Mouse (Mus musculus) liver, embryonic 13.5 days (tissue): ENCODE data around the gene Exosc7. TPM values are rescaled to one million over a fixed set of nuclear protein-coding genes. Genes with fewer than 3 reads are reported as not detected.

Experiments used
- ATAC-seq: fragments of 200-750 bp; cut with Nextera tagmentation; 2 replicates; pipeline ENCODE4 v1.8.0; 2017; ENCODE audit warnings: low read depth, mild to moderate bottlenecking, moderate number of reproducible peaks, moderate library complexity
- DNase-seq: peaks from one replicate; pipeline ENCODE4 v3.0.0; 2022
- H3K27ac ChIP-seq: fragments of 300-500 bp; sonication (generic); 2 replicates; pipeline ENCODE4 v1.5.1; 2015; ENCODE audit warnings: moderate library complexity, mild to moderate bottlenecking, inconsistent platforms
- H3K27me3 ChIP-seq: fragments of 300-500 bp; sonication (generic); 2 replicates; pipeline ENCODE4 v1.6.1; 2015; ENCODE audit warnings: mild to moderate bottlenecking, inconsistent platforms
- H3K36me3 ChIP-seq: fragments of 300-500 bp; sonication (generic); 2 replicates; pipeline ENCODE4 v1.6.1; 2015; ENCODE audit warnings: mild to moderate bottlenecking, inconsistent platforms
- H3K4me1 ChIP-seq: fragments of 300-500 bp; sonication (generic); replicated peaks from 2 replicates; pipeline ENCODE4 v1.6.1; 2015; ENCODE audit warnings: inconsistent platforms
- H3K4me2 ChIP-seq: fragments of 300-500 bp; sonication (generic); 2 replicates; pipeline ENCODE4 v1.6.1; 2015; ENCODE audit warnings: inconsistent platforms, mild to moderate bottlenecking, moderate library complexity
- H3K4me3 ChIP-seq: fragments of 300-500 bp; sonication (generic); replicated peaks from 2 replicates; pipeline ENCODE4 v1.5.1; 2015; ENCODE audit warnings: mild to moderate bottlenecking, inconsistent platforms
- H3K9ac ChIP-seq: fragments of 300-500 bp; sonication (generic); 2 replicates; pipeline ENCODE4 v1.6.1; 2015; ENCODE audit warnings: mild to moderate bottlenecking, inconsistent platforms
- H3K9me3 ChIP-seq: fragments of 300-500 bp; sonication (generic); replicated peaks from 2 replicates; pipeline ENCODE4 v1.6.1; 2016; ENCODE audit warnings: inconsistent platforms
- WGBS: fragments of 180-500 bp; shearing (Covaris S2); methylation state at CpG from one replicate; pipeline ENCODE4 v1.1.7; 2015; ENCODE audit not compliant: insufficient replicate concordance; 5-methylcytosine and 5-hydroxymethylcytosine counted together
- polyA plus RNA-seq: library from polyadenylated mRNA; unstranded; fragments of >200 nt; fragmentation: Nextera tagmentation; extraction: Ambion mirVana; gene quantifications from 2 replicates; pipeline ENCODE4 v1.2.1, GENCODE M21; 2015

The Exosc7 gene
- polyA plus RNA-seq, 1 experiment from 2014 or later, result 109 TPM

GRCm38 (mm10) chr9:123162985-123163694, 50.1 kb downstream of the Exosc7 start:
- Histone ChIP-seq H3K4me2 (no peak overlapping the region), H3K4me3 (no peak overlapping the region), H3K36me3 (no peaks in the 10 kb centered on the region), H3K27ac (no peak overlapping the region), H3K9me3 (no peaks in the 10 kb centered on the region), H3K9ac (no peak overlapping the region), H3K27me3 (no peaks in the 10 kb centered on the region), H3K4me1 (no peaks in the 10 kb centered on the region)
- DNase-seq (peak; percentile 17), ATAC-seq (peak; percentile 69)
- WGBS, result 62% methylated on average over 4 of the region's 4 CpGs

DNA sequence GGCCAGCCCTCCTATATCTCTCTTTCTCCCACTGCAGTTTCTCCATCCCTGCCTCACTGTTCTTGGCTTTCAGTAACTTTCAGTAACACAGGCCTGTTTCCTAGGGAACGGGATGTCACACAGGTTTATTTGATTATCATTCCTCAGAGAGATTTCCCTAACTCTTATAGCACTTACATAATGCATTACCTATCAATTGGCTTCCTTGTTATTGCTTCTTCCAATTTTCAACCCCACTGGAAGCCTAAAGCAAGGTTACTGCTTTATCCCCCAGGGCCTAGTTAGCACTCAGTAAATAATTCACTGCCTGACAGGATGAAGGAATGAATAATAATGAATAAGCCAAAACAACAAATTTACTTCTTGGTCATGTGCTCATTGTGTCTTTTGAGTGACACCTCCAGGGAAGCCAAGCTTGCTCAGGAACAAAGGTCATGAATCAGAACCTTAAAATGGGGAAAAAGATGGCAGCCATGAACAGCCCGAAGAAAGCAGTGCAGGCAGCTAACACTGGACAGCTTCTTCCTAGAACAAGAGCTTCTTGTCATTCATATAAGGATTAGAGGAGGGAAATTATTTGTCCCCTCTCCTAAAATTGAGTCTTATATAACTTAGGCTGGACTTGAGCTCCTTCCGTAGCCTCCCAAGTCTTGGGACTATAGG, 52.9 kb downstream of the Exosc7 start:
- Histone ChIP-seq H3K9ac (no peak overlapping the region), H3K27ac (no peak overlapping the region), H3K4me2 (no peak overlapping the region), H3K36me3 (no peaks in the 10 kb centered on the region), H3K9me3 (no peaks in the 10 kb centered on the region), H3K4me1 (no peaks in the 10 kb centered on the region), H3K4me3 (no peak overlapping the region), H3K27me3 (no peaks in the 10 kb centered on the region; the same call in 1 of the 2 replicates)
- 79% methylated on average over 3 of the region's 3 CpGs for WGBS
- DNase-seq, result no peak
- ATAC-seq, result no peak

- H3K9me3 ChIP-seq, result no peaks in the 10 kb centered on the region
- H3K4me1 ChIP-seq, result no peaks in the 10 kb centered on the region
- H3K27ac ChIP-seq, result no peak overlapping the region
- no peak overlapping the region for H3K9ac ChIP-seq
- WGBS, result 44% methylated on average over 6 of the region's 6 CpGs
- no peaks in the 10 kb centered on the region for H3K27me3 ChIP-seq
- H3K36me3 ChIP-seq, result no peaks in the 10 kb centered on the region
- ATAC-seq (no peak), DNase-seq (no peak)
- no peak overlapping the region for H3K4me3 ChIP-seq
- no peak overlapping the region for H3K4me2 ChIP-seq
Observed at GRCm38 (mm10) chr9:123173760-123174159, 60.7 kb downstream of the Exosc7 start.

DNA sequence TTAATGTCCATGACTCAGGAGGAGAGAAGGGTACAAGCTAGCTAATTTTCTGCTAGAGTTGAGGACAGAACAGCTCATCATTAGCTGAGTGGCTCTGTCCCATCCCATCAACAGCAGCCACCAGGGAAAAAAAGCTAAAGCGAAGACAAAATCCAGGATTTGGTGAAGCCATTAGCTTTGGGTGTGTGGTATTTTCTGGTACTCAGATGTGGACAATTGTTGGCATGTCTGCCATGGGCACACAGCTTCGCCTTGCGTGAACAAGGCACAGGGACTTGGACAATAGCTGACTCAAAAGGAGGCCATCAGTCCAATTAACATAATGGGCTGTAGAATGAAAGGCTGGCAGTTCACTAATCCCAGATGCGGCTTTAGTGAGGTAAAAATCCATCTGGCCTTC, 61.3 kb downstream of the Exosc7 start:
- 72% methylated on average over 4 of the region's 4 CpGs for WGBS
- H3K9me3 ChIP-seq, result no peaks in the 10 kb centered on the region
- H3K4me1 ChIP-seq, result no peaks in the 10 kb centered on the region
- no peak overlapping the region for H3K9ac ChIP-seq
- no peak overlapping the region for H3K4me3 ChIP-seq
- DNase-seq (no peak), ATAC-seq (no peak)
- H3K27ac ChIP-seq, result no peak overlapping the region
- H3K27me3 ChIP-seq, result no peaks in the 10 kb centered on the region
- no peak overlapping the region for H3K4me2 ChIP-seq
- H3K36me3 ChIP-seq, result no peaks in the 10 kb centered on the region

- no peak overlapping the region for H3K9ac ChIP-seq
- no peaks in the 10 kb centered on the region for H3K4me1 ChIP-seq
- WGBS, result 65% methylated on average over 9 of the region's 9 CpGs
- ATAC-seq, result no peak
- H3K4me2 ChIP-seq, result no peak overlapping the region
- no peaks in the 10 kb centered on the region for H3K9me3 ChIP-seq
- H3K27me3 ChIP-seq, result no peaks in the 10 kb centered on the region
- H3K4me3 ChIP-seq, result no peak overlapping the region
- H3K27ac ChIP-seq, result no peak overlapping the region
- no peak for DNase-seq
- H3K36me3 ChIP-seq, result no peaks in the 10 kb centered on the region
Observed at GRCm38 (mm10) chr9:123177380-123178048, 64.5 kb downstream of the Exosc7 start.

DNA sequence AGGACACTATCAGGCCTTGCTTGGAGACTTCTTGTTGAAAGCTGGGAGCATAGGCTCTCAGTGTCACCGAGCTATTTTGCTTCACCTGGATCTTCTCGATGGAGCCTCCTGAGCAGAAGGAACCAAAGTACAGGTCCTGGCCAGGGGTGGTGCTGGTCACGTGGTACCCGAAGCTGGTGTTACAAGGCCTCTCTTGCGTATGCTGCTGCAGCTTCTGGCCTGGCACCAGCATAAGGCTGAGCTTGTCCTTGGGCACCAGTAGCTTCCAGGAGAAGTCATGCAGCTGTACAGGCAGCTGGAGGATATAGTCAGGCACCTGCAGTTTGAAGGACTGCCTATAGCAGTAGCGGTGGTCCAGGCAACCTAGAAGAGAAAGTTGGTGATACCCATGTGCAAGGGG, 67.0 kb downstream of the Exosc7 start:
- Histone ChIP-seq H3K36me3 (no peaks in the 10 kb centered on the region), H3K4me2 (no peak overlapping the region), H3K4me3 (no peak overlapping the region), H3K9ac (no peak overlapping the region), H3K9me3 (no peaks in the 10 kb centered on the region), H3K4me1 (no peaks in the 10 kb centered on the region), H3K27ac (no peak overlapping the region), H3K27me3 (no peaks in the 10 kb centered on the region)
- no peak for ATAC-seq
- no peak for DNase-seq
- WGBS, result 69% methylated on average over 6 of the region's 6 CpGs

DNA sequence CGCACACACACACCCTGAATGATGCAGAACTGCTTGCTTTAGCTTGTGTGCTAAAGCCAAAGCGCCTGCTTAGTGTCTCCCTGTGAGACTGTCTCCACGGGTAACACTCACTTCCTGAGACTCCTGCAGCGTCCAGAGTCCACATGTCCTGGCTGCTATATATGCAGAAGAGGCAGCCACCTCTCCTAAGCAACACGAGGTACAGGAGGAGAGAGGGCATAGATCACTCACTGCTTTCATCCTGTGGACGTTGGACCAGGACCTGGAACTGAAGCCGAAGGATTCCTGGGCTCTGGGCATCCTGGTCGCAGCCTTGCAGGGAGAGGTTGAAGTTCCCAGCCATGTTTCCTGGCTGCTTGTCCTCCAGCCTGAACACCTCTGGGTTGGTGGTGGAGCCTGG, 70.2 kb downstream of the Exosc7 start:
- 58% methylated on average over 8 of the region's 8 CpGs for WGBS
- Histone ChIP-seq H3K9me3 (no peaks in the 10 kb centered on the region), H3K4me3 (no peak overlapping the region), H3K4me1 (no peaks in the 10 kb centered on the region), H3K36me3 (no peaks in the 10 kb centered on the region), H3K27ac (no peak overlapping the region), H3K27me3 (no peaks in the 10 kb centered on the region), H3K9ac (no peak overlapping the region), H3K4me2 (no peak overlapping the region)
- no peak for ATAC-seq
- DNase-seq, result no peak

GRCm38 (mm10) chr9:123185546-123185945, 72.5 kb downstream of the Exosc7 start:
- H3K4me1 ChIP-seq, result no peaks in the 10 kb centered on the region
- ATAC-seq, result no peak
- DNase-seq, result no peak
- 26% methylated on average over 2 of the region's 2 CpGs for WGBS
- no peaks in the 10 kb centered on the region for H3K9me3 ChIP-seq
- no peaks in the 10 kb centered on the region for H3K36me3 ChIP-seq
- H3K9ac ChIP-seq, result no peak overlapping the region
- no peak overlapping the region for H3K27ac ChIP-seq
- no peaks in the 10 kb centered on the region for H3K27me3 ChIP-seq
- no peak overlapping the region for H3K4me2 ChIP-seq
- no peak overlapping the region for H3K4me3 ChIP-seq

Other genes starting within 250 kb of the Exosc7 start
- gene Zfp445, start 247.2 kb upstream of the Exosc7 start, polyA plus RNA-seq, result 17.1 and 21.5 TPM in 2 replicates
- 0.46 and 0.70 TPM in 2 replicates for gene Zkscan7, start 227.5 kb upstream of the Exosc7 start, polyA plus RNA-seq
- 2.5 and 3.0 TPM in 2 replicates for gene Zfp105, start 190.1 kb upstream of the Exosc7 start, polyA plus RNA-seq
- gene 1110059G10Rik, start 162.2 kb upstream of the Exosc7 start, polyA plus RNA-seq, result 19.3 and 22.2 TPM in 2 replicates
- gene Kif15, start 162.2 kb upstream of the Exosc7 start, polyA plus RNA-seq, result 34.7 and 36.4 TPM in 2 replicates
- 5.9 and 6.4 TPM in 2 replicates for gene Tmem42, start 91.9 kb upstream of the Exosc7 start, polyA plus RNA-seq
- not detected in 2 replicates for gene Tgm4, start 78.5 kb upstream of the Exosc7 start, polyA plus RNA-seq
- gene Zdhhc3, start within 50 bp of the Exosc7 start, polyA plus RNA-seq, result 37.9 and 43.3 TPM in 2 replicates
- gene Clec3b, start 37.7 kb downstream of the Exosc7 start, polyA plus RNA-seq, result 0.10 TPM in 1 of 2 replicates, not detected in the other
- gene Cdcp1, start 102.8 kb downstream of the Exosc7 start, polyA plus RNA-seq, result 0.13 and 0.21 TPM in 2 replicates
- 3.4 and 4.1 TPM in 2 replicates for gene Tmem158, start 147.5 kb downstream of the Exosc7 start, polyA plus RNA-seq